Mouse (Mus musculus) ovary, postnatal 10 days (tissue): ENCODE measurements around the gene Fxyd1.

Experiments
- DNase-seq: peaks from one replicate; pipeline ENCODE4 v3.0.0; 2022; ENCODE audit warnings: low spot score

The Fxyd1 gene

DNA sequence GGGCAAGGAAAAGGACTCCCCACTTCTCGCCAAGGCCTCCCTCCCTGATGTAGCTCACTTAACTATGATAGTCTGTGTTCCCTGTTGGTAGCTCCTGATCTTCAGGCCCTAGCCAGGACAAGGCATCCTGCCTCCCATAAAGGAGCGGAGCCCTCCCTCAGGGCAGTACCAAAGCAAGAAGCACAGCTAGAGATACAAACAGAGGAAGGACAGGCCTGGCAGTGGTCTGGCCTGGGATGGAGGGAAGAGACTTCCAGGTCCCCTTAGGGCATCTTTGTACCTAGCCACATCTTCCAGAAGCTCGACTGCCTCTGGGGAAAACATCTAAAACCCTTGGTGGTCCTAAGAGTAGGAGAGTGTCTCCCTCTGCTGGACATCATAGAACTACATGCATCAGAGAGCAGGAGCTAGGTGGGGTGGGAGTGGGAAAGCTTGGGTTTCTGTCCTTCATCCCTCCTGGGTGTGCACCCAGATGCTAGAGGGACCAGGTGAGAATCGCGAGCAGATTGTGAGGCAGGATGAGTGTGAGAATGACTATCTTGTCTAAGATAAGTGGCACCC, 21.0 kb upstream of the Fxyd1 start:
- no peak for DNase-seq

DNA sequence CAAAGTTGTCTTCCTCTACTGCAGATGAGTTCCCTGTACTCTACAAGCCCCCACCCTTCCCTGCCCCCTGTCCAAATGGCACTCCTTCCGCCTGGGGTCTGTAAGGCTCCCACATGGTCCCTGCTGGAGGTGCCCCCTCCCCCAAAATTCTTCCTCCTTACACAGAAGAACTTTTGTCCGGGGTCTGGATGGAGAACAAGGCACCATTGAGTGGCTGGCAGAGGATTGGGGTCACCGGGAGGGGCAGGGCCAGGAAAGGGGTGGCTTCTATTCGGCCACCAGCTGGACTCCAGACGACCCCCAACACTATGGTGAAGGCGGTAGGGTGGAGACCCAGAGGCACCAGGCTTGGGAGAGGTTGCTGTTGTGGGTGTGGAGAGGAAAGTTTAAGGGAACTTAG, 20.5 kb upstream of the Fxyd1 start:
- no peak for DNase-seq

DNA sequence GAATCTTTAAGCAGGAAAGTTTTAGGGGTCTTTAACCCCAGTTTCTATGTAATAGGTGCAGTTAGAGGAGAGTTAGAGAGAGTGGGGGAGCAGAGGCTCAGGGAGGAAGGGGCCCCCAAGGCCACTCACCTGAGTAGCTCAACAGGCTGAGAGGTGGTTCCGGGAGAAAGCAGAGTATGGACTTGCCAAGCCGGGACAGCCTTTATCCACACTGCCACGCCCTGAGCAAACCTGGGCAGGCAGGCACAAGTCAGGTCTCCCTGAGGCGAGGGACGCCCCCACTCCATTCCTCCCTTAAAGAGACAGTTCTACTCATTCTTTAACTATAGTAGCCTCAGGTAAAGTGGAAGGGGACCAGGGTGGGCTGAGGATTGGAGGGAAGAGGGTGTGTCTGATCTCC, 19.5 kb upstream of the Fxyd1 start, which contains the start of gene Fxyd3:
TSS of gene Fxyd3 (minus strand) at position 213 of the 400 bp plus-strand sequence.
- DNase-seq, result no peak

DNA sequence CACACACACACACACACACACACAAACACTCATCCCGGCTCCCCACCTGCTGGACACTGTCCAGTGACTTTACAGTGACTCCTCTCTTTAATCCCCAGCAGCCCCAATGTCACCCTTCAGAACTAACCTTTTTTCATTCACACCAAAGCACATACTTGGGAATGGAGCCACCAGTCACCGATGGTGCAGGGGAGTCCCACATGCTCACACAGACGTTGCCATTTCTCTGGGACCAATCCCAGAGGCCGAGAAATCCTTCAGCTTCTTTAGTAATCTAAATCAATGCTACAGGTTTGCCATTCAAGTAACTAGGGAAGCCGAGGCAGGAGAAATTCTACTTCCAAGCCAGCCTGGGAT, 17.7 kb upstream of the Fxyd1 start:
- no peak for DNase-seq

DNA sequence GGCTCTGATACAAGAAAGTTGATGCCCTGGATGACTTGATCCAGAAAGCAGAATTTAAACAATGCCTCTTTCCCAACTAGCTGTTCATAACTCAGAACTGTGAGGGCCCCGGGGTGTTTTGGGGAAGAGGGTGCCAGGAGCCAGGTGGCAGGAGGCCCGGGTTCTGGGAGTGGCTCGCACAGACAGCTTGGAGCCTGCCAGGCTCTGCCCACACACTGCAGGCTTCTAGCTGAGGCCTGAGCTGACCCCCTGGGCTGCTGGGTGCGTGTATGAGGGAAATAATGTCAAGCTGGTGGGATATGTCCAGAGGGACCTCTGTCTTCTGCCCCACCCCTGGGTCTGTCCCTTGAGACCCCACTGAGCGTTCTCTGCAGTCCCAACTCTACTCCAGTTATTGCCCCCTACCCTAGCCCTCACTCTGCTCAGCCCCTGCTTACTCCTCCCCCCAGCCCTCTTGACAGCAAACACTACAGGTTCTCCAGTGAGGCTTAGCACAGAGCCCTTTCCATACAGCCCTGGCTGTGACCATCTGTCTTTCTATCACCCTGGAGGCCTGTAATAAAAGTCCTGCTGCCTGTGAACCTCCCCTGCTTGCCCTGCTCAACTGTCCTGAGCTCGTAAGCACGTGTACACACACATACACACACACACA, 17.2 kb upstream of the Fxyd1 start:
- no peak for DNase-seq

DNA sequence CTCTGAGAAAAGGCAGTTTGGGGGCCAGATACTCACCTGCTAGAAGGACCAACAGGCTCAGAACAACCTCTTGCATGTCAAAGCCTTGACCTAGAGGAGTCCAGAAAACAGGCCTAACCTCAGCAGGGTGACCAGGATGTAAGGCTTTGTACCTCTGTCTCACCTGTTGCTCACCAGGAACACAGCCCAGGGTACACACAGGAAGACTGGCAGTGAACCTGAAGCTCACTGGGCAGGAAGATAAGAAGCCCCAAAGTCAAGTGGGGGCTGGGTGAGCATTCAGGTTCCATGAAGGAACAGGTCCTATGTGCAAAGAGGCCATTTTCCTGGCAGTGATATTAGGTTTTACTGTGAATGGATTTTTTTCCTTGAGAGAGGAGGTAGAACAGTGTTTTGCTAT, 16.5 kb upstream of the Fxyd1 start:
- DNase-seq, result no peak

DNA sequence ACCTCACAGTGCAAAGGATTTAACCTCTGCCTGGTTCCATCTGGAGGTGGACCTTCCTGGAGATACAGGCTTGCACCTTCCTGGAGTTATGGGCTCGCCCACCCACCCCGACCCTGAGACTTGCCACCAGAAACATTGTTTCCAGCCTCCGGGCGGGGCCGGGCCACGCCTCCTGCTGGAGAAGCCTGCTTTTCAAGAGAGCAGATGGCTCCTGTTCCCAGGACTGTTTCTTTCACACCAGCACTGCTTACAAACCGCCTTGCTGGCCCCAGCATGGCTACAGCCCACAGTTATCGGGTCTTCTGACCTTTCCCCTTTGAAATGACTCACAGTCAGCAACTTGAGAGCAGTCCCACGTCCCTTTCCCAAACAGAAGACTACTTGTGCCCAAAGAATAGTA, 15.3 kb upstream of the Fxyd1 start:
- DNase-seq, result no peak

DNA sequence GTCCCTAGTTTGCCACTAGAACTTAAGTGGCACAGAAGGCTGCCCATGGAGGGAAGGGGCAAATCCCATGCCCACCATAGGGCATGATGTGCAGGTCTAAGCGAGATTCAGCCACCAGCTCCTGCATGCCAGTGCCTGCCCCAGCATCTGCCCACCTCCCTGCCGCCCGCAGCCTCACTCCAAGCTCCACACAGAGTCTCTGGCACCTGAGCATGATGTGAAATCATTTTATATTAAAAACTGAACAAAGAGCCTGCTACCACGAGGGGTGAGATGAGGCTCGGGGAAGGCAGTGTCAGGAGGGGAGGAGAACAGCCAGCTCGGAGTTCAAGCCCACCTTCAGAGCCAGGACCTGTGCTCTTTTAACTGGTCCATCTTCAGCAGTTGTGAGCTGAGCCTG, 13.3 kb upstream of the Fxyd1 start:
- DNase-seq, result no peak

DNA sequence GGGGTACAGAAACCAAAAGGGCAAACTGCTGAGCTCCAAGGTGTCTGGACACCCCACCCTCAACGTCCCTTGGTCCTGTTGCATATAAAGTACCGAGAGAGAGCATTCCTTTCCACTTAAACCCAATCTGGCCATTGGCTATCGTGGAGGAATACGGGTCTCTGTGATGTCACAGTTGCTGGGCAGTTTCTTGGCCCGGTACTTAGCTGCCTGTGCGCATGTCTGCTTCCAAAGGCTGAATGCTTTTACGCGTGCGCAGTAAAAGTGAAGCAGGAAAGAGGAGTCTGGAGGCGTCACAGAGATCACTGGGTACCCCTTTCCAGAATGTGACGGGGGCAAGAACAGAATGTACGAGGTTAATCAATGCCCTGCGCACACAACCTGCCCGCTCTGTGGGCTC, 12.5 kb upstream of the Fxyd1 start:
- no peak for DNase-seq

DNA sequence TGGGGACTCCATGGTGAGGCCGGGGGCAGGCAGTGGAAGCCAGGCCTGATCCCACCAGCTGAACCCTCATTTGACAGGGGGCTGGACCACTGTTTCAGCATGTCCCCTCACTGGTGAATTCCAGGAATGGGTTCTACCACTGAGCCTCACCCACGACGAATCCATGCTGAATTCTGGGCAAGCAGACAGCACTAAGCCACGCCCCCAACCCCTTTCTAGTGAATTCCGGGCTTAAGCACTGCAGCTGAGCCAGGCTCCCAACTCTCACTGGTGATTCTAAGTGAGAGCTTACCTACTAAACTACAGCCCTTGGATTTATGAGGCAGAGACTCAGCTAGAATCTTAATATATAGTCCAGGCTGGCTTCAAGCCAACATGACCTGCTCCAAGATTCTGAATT, 10.8 kb upstream of the Fxyd1 start:
- DNase-seq, result no peak

DNA sequence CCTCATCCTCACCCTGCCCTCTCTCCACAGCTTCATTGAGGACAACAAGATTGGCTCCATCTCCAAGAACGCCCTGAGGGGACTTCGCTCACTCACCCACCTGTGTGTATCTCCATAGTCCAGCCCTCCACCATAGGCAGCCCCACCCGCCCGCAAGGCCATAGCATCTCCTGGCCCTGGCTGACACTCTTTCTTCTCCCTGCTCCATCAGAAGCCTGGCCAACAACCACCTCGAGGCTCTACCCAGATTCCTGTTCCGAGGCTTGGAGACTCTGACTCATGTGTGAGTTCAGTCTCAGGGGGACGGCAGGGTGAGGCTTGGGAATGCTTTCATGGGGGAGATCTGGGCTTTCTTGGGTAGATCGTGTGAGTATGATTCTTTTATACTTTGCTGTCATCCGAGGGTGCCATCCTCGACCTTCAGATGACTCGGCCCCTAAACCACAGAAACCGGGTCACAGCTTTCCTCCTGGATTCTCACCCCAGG, 6.1 kb upstream of the Fxyd1 start:
- DNase-seq, result no peak

DNA sequence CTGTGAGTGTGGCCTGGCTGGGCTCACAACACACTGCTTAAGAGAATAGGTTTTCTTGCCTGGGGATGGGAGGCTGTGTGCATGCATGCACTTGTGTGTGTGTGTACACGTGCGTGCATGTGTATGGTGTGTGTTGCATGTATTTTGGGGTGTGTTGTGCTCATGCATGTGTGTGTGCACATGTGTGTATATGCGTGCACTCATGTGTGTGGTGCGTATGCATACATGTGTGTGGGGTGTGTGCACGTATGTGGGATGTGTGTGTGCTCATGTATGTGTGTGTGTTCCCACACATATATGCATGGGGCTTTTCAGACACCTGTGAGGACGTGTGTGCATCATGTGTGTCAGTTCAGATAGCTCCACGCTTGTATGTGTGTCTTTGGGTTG, 3.6 kb upstream of the Fxyd1 start:
- no peak for DNase-seq

DNA sequence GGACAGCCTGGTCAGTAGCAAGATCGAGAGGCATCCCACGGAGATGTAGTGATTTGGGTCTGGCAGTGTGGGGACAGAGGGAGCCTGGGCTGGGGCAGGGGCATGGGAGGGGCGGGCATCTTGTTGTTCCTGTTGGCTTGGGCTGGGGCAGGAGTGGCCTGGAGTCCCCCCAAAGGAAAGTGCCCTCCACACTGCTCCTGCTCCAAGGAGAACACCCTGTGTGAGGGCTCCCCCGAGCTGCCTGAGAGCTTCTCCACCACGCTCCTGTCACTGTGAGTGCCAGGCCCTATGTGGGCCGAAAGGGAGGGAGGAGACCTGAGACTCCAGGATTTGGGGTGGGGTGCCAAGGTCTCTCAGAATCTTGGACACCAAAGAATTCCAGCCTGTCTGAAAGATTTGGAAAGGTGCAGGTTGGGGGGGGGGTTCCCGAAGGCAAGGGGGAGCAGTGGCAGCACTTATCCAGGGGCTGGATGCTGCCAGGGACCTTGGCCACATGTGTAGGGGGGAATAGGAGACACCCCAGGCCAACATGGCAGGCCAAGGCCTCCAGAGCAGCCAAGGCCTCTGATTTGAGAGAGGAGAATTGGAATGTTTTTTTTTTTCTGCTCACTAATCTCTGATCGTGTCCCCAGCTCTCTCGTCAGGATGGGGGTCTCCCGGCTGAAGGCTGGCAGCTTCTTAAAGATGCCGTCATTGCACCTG, 3.1 kb upstream of the Fxyd1 start:
- no peak for DNase-seq

DNA sequence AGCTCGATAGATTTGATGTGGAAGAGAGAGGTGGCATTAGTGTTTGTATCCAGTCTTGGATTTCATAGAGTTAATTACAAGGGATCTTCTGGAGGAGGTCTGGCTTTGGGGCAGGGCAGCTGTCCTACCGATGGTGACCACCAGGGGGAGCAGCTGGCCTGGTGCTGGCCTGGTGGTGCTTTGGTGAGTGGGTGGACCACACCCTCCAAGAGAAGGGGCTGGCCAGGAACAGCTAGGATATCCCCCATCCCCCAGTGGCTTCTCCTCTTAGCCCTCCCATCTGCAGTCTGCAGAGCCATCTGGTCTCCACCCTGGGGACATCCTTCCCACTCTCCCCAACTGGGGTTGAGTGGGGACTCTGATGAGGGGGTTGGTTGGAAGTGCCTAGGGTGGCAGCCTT, 2.1 kb upstream of the Fxyd1 start, which contains the start of gene Lgi4:
TSS of gene Lgi4 (plus strand) at position 235 of the 400 bp plus-strand sequence.
- DNase-seq, result peak; percentile 80

DNA sequence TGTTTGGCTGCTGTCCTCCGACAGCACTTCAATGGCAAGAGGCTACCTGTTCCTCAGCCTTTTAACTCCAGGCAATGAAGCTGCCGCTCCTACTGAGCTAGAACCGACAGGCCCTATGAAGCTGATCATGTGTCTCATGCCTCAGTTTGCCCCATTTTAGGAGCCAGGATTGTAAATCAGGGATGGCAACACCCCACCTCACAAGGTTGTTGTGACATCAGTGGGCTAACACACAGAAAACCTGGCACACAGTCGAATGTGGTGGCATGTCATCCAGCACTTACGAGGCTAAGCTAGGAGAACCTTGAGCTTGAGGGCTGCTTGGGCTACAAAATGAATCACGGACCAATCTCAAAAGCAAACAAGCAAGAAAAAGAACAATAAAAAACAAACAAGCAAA, 1.2 kb upstream of the Fxyd1 start:
- no peak for DNase-seq

DNA sequence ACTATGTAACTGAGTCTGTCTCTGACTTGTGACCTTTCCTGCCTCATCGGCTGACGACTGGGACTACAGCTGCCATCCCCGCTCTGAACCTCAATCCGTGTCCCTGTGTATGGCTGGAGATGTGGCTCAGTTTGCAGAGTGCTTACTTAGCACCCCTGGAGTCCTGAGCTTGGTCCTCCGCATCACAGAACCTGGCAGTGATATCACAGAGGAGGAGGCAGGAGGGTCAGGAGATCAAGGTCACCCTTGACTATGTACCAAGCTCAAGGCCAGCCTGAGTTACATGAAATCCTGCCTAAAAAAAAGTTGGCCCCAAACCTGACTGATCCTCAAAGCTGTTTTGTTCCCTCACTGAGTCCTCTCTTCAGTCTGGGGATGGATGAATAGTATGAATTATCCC, 731 bp upstream of the Fxyd1 start:
- DNase-seq, result no peak

DNA sequence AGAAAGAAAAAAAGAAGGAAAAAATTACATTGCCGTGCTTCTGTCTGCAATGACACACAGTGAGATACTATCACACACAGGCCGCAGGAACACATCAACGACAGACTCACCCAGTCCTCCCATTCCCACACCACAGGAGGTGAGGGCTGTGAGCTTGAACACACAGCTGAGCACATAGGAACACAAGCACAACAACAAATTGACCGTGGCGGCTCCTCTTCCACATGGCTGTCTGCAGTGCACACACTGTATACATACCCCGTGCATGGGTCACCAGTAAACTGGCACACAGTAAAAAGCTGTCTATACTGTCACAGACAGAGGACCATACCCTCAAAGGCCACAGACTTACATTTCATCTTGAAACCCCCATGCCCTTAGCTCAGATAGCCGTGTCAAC, 551 bp downstream of the Fxyd1 start:
- no peak for DNase-seq

DNA sequence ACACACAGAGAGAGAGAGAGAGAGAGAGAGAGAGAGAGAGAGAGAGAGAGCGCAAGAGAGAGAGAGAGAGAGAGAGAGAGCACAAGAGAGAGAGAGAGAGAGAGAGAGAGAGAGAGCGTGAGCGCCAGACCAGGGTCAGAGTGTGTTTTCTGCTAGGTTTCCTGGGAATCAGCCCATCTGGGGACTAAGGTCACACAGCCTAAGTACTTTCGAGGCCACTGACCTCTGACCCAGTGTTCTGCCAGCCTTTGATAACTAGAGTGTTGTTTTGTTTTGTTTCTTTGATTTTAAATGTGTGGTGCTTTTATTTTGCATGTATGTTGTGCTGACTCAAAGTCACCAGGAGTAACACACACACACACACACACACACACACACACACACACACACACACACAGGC, 1.1 kb downstream of the Fxyd1 start:
- no peak for DNase-seq

DNA sequence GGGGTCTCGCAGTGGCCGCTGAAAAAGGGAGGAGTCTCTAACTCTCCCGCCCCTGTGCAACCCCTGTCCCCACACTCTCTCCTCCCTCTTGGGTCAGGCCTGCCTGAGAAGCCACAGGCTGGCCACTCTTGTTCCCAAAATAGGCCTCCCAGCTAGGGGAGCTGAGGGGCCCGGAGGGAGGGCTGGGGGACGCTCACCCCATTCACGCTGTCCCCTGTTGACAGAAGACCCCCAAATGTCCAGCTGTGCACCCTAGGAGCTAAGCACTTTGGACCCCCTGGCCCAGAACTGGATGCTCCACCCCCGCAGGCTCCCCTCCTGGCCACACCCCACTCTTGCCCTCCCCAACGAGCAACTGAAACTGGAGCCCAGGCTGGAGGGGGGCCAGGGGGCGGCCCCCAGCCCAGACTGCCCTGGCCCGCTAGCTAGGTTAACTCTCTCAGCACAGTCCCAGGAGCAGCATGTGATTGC, 1.6 kb downstream of the Fxyd1 start:
- peak; percentile 81 for DNase-seq

DNA sequence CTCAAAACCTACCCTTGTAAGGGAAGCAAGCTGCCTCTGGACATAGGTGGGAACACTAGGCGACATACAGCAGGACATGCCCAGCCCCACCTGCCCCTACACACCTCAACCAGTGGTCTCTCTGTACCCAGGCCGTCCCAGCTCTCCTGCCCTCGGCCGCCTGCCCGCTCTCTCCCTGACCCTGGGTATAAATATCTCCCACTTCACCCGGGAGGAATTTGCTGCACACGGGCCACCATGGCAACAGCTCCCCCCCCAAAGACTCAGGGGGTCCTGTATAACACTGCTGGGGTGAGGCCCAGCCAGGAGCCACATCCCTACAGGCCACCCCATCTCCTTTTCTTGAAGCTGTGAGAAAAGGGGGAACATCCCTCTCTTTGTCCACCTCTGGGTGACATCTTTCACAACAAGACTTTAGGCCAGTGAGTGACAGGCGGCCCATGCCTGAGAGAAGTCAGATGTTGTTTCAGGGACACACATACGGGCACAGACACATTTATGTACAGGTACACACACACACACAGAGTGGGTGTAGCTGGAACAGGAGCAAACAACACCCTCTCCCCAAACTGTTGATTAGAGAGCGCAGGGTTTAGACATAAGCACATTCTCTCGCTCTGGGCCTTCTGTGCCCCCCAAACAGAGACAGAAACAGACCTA, 2.2 kb downstream of the Fxyd1 start:
- no peak for DNase-seq

DNA sequence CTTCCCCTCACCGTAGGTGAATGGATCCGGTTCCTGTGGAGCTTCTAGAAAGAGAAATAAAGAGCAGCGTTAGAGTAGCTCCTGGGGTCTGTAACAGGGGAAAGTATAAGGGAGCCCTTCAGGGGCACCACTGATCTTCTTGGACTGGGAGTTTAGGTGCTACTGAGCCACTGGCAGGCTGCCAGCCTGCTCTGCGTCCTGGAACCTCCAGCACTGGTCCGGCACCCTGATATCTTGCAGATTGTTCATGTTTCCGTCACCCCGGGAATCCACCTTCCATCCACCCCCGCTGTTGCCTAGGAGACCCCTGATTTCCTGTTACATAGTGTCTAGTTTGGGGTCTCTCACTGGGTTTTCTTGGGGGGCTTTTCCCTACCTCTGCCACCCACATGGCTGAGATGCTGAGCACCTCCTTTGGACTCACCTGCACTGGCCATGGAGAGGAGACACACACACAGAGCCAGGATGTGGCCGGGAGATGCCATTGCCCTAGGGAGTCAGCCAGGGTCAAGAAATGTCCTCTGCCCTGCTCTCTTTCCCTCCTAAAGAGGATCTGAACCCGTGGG, 3.0 kb downstream of the Fxyd1 start:
- no peak for DNase-seq

DNA sequence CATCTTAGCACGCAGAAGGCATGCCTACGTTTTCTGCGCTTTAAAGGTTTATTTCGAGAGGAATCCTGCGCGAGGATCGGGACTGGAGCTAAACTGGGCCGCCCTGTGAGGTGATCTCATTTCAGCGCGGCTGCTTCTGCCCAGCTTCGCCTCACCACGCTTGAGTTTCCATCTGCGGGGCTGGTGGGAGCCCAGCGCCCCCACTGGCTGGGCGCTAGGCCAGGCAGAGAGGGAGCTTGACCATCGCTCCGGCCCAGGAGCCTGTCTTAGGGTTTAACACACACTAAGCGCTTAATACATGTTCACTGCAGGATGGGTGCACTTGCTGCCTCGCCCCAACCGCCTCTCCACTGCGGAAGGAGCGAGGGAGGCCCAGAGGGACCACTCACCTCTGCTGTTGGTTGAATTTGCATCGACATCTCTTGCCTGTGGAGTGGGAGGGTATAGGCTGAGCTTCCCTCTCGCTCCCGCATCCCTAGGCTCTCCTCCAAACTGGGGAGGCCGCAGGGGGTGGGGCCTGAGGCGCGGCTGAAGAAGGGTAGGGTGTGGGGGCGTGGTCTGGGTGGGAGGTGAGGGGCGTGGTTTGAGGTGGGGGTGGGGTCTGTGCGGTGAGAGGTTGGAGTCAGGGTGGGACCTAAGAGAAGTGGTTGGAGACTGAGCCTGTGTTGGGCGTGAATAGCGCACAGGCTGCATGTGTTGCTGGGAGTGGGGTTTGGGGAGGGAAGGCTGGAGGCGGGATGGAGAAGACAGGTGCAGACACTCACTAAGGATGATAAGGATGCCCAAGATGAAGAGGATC, 4.2 kb downstream of the Fxyd1 start:
- no peak for DNase-seq
